Mouse (Mus musculus) limb, embryonic 12.5 days (tissue): ENCODE data around the gene Copz2. TPM values are rescaled to one million over a fixed set of nuclear protein-coding genes. Genes with fewer than 3 reads are reported as not detected.

ENCODE experiments used
- ATAC-seq: fragments of 200-750 bp; cut with Nextera tagmentation; 2 replicates; pipeline ENCODE4 v1.8.0; 2017; ENCODE audit warnings: low read depth, moderate TSS enrichment; ENCODE audit not compliant: insufficient number of reproducible peaks, insufficient read depth, low FRiP score, low TSS enrichment
- H3K27ac ChIP-seq: fragments of 300-500 bp; sonication (generic); 2 replicates; pipeline ENCODE4 v1.5.1; 2016; ENCODE audit warnings: mild to moderate bottlenecking, moderate library complexity
- H3K27me3 ChIP-seq: fragments of 300-500 bp; sonication (generic); 2 replicates; pipeline ENCODE4 v1.6.1; 2016; ENCODE audit warnings: mild to moderate bottlenecking, moderate library complexity
- H3K36me3 ChIP-seq: fragments of 300-500 bp; sonication (generic); 2 replicates; pipeline ENCODE4 v1.6.1; 2016; ENCODE audit warnings: mild to moderate bottlenecking, moderate library complexity
- H3K4me1 ChIP-seq: fragments of 300-500 bp; sonication (generic); replicated peaks from 2 replicates; pipeline ENCODE4 v1.6.1; 2016
- H3K4me2 ChIP-seq: fragments of 300-500 bp; sonication (generic); 2 replicates; pipeline ENCODE4 v1.6.1; 2016; ENCODE audit warnings: mild to moderate bottlenecking, moderate library complexity
- H3K4me3 ChIP-seq: fragments of 300-500 bp; sonication (generic); replicated peaks from 2 replicates; pipeline ENCODE4 v1.5.1; 2016; ENCODE audit warnings: mild to moderate bottlenecking
- H3K9ac ChIP-seq: fragments of 300-500 bp; sonication (generic); replicated peaks from 2 replicates; pipeline ENCODE4 v1.6.1; 2016; ENCODE audit warnings: mild to moderate bottlenecking, moderate library complexity
- H3K9me3 ChIP-seq: fragments of 300-500 bp; sonication (generic); 2 replicates; pipeline ENCODE4 v1.6.1; 2016; ENCODE audit warnings: mild to moderate bottlenecking, moderate library complexity
- WGBS: fragments of 180-500 bp; shearing (Covaris S2); methylation state at CpG from one replicate; pipeline ENCODE4 v1.1.7; 2016; 5-methylcytosine and 5-hydroxymethylcytosine counted together
- polyA plus RNA-seq: library from polyadenylated mRNA; unstranded; fragments of >200 nt; fragmentation: Nextera tagmentation; extraction: Ambion mirVana; gene quantifications from 2 replicates; pipeline ENCODE4 v1.2.1, GENCODE M21; 2016

Copz2 gene
- polyA plus RNA-seq, 1 experiment from 2014 or later, result 78.1 TPM

DNA sequence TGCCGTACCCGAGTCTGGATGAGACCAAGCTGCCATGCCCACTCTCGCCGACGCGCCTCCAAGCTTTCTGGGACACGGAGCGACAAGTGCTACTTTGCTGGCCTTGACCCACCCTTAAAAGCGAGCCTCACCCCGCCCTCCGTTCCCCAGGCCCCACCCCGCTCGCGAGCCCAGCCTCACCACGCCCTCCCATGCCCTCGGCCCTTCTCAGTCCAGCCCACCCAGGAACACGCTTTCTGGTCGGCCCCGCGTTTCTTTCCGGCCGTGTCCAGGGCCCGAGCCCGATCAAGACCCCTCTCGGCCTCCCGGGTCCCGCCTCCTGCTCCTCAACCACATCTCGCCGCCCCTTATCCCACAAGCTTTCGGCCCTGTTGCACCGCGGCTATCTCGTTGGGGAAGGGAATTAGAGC lies 20.3 kb upstream of the Copz2 start:
- peaks cover 49% of the 10 kb centered on the region for H3K4me1 ChIP-seq
- H3K4me2 ChIP-seq, result peak overlapping the region; percentile 82
- H3K36me3 ChIP-seq, result peaks cover 22% of the 10 kb centered on the region
- H3K27ac ChIP-seq, result peak overlapping the region; percentile 98
- peak overlapping the region; percentile 79 for H3K4me3 ChIP-seq
- H3K9ac ChIP-seq, result peak overlapping the region; percentile 79
- ATAC-seq, result peak; percentile 69
- no peaks in the 10 kb centered on the region for H3K27me3 ChIP-seq
- WGBS, result under 1% methylated on average over 33 of the region's 33 CpGs
- no peaks in the 10 kb centered on the region for H3K9me3 ChIP-seq

GRCm38 (mm10) chr11:96829813-96830538 lies 19.7 kb upstream of the Copz2 start, which contains the start of gene Nfe2l1:
Gene Nfe2l1, minus strand, starts transcription at chr11:96829968.
- Histone ChIP-seq H3K4me1 (peaks cover 43% of the 10 kb centered on the region), H3K9ac (peak within 1 kb of the TSS; percentile 79), H3K27me3 (no peaks in the 10 kb centered on the region), H3K4me2 (peak within 1 kb of the TSS; percentile 82), H3K27ac (peak within 1 kb of the TSS; percentile 98), H3K4me3 (peak within 1 kb of the TSS; percentile 79), H3K9me3 (no peaks in the 10 kb centered on the region), H3K36me3 (peaks cover 22% of the 10 kb centered on the region)
- ATAC-seq, result peak; percentile 100
- WGBS, result under 1% methylated on average over 49 of the region's 51 CpGs

GRCm38 (mm10) chr11:96830539-96831216 lies 19.0 kb upstream of the Copz2 start:
- Histone ChIP-seq H3K9ac (peak overlapping the region; percentile 69), H3K4me2 (peak overlapping the region; percentile 61), H3K27me3 (no peaks in the 10 kb centered on the region), H3K27ac (peak overlapping the region; percentile 91), H3K4me3 (peak overlapping the region; percentile 79), H3K36me3 (peaks cover 22% of the 10 kb centered on the region), H3K4me1 (peaks cover 36% of the 10 kb centered on the region), H3K9me3 (no peaks in the 10 kb centered on the region)
- no peak for ATAC-seq
- 22% methylated on average over 13 of the region's 13 CpGs for WGBS

DNA sequence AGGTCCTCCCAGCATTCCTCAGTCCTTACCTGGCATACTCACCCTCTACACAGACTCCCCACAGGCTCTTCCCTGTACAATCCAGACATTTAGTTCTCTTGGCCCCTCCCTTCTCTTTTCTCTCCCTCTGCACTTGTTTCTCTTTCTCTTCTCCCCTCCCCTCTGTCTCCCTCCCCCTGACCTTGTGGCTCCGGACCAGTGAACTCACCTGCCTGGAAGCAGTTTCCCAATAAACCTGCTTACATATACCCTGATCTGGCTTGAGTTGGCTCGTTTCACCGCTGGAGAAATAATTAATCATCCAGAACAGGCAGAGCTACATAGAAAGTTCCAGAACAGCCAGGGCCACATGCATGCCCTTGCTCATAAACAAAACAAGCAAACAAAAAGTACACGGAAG lies 18.2 kb upstream of the Copz2 start:
- peaks cover 16% of the 10 kb centered on the region for H3K36me3 ChIP-seq
- H3K4me3 ChIP-seq, result no peak overlapping the region
- no peaks in the 10 kb centered on the region for H3K27me3 ChIP-seq
- ATAC-seq, result no peak
- no peak overlapping the region for H3K27ac ChIP-seq
- peaks cover 28% of the 10 kb centered on the region for H3K4me1 ChIP-seq
- H3K9ac ChIP-seq, result no peak overlapping the region
- no peak overlapping the region for H3K4me2 ChIP-seq
- no peaks in the 10 kb centered on the region for H3K9me3 ChIP-seq
- 66% methylated on average over 4 of the region's 4 CpGs for WGBS

- Histone ChIP-seq H3K9me3 (no peaks in the 10 kb centered on the region), H3K4me2 (no peak overlapping the region), H3K9ac (no peak overlapping the region), H3K27ac (no peak overlapping the region), H3K27me3 (no peaks in the 10 kb centered on the region), H3K36me3 (peaks cover 6% of the 10 kb centered on the region), H3K4me1 (peaks cover 18% of the 10 kb centered on the region), H3K4me3 (no peak overlapping the region)
- no peak for ATAC-seq
- 86% methylated on average over 3 of the region's 3 CpGs for WGBS
Measured at GRCm38 (mm10) chr11:96832541-96832940, 17.1 kb upstream of the Copz2 start.

GRCm38 (mm10) chr11:96832973-96833372 lies 16.7 kb upstream of the Copz2 start:
- H3K9me3 ChIP-seq, result no peaks in the 10 kb centered on the region
- no peak overlapping the region for H3K4me2 ChIP-seq
- H3K4me1 ChIP-seq, result peaks cover 13% of the 10 kb centered on the region
- WGBS, result 62% methylated on average over 2 of the region's 2 CpGs
- peaks cover 1% of the 10 kb centered on the region; the same call in 1 of the 2 replicates for H3K36me3 ChIP-seq
- no peak overlapping the region for H3K4me3 ChIP-seq
- no peaks in the 10 kb centered on the region for H3K27me3 ChIP-seq
- H3K9ac ChIP-seq, result no peak overlapping the region
- no peak for ATAC-seq
- no peak overlapping the region for H3K27ac ChIP-seq

DNA sequence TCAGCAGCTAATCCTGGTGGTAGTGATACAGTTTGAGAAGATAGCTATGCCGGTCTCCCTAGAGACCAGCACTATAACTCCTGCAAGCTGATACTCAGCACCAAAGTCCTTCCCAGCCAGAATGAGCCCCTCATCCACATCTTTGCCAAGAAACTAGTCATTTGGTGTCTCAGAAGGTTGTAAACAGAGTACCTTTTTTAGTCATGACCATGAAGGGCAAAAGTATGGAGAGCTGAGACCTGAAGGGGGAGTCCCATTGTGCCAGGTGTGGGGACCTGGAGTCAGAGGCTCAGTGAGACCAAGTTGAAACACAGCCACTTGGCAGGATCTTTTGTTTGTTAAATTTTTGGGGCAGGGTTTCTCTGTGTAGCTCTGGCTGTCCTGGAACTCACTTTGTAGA lies 15.5 kb upstream of the Copz2 start:
- H3K4me1 ChIP-seq, result 0 out of 2 replicates have a peak, but pooled peaks cover 4% of the 10 kb centered on the region
- no peak for ATAC-seq
- no peak overlapping the region for H3K27ac ChIP-seq
- no peak overlapping the region for H3K4me3 ChIP-seq
- H3K36me3 ChIP-seq, result no peaks in the 10 kb centered on the region
- H3K4me2 ChIP-seq, result no peak overlapping the region
- H3K27me3 ChIP-seq, result peaks cover 4% of the 10 kb centered on the region; the same call in 1 of the 2 replicates
- WGBS, result 90% methylated on average over 1 of the region's 1 CpGs
- H3K9me3 ChIP-seq, result no peaks in the 10 kb centered on the region
- H3K9ac ChIP-seq, result no peak overlapping the region

GRCm38 (mm10) chr11:96837298-96837697 lies 12.4 kb upstream of the Copz2 start:
- H3K4me3 ChIP-seq, result no peak overlapping the region
- H3K9ac ChIP-seq, result no peak overlapping the region; the same call in 1 of the 2 replicates
- 30% methylated on average over 9 of the region's 9 CpGs for WGBS
- H3K9me3 ChIP-seq, result no peaks in the 10 kb centered on the region
- no peaks in the 10 kb centered on the region for H3K36me3 ChIP-seq
- H3K4me2 ChIP-seq, result no peak overlapping the region
- ATAC-seq, result no peak
- peaks cover 4% of the 10 kb centered on the region; the same call in 1 of the 2 replicates for H3K27me3 ChIP-seq
- H3K27ac ChIP-seq, result no peak overlapping the region
- H3K4me1 ChIP-seq, result no peaks in the 10 kb centered on the region

- no peaks in the 10 kb centered on the region for H3K36me3 ChIP-seq
- no peak for ATAC-seq
- 67% methylated on average over 4 of the region's 4 CpGs for whole genome bisulfite sequencing
- no peaks in the 10 kb centered on the region for H3K9me3 ChIP-seq
- H3K4me2 ChIP-seq, result no peak overlapping the region
- no peaks in the 10 kb centered on the region for H3K4me1 ChIP-seq
- H3K27ac ChIP-seq, result no peak overlapping the region
- H3K27me3 ChIP-seq, result peaks cover 4% of the 10 kb centered on the region; the same call in 1 of the 2 replicates
- H3K9ac ChIP-seq, result no peak overlapping the region
- H3K4me3 ChIP-seq, result no peak overlapping the region
Measured at GRCm38 (mm10) chr11:96838341-96838740, 11.3 kb upstream of the Copz2 start.

DNA sequence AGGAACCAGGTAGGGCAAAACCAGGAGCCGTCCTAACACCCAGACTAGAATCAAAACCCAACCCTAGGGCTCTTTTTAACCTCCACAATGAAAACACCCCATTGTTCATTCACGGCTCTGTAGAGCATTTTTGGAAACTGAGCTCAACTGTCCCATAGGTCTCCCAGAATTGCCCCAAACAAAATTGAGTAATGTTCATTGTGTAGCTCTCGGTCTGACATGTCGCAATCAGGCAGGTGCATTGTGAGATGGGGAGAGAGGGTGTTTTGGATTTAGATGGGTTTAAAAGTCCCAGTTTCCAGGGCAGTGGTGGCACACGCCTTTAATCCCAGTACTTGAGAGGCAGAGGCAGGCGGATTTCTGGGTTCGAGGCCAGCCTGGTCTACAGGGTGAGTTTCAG lies 10.2 kb upstream of the Copz2 start:
- ATAC-seq, result no peak
- H3K9me3 ChIP-seq, result no peaks in the 10 kb centered on the region
- WGBS, result 85% methylated on average over 7 of the region's 7 CpGs
- H3K4me3 ChIP-seq, result no peak overlapping the region
- no peaks in the 10 kb centered on the region for H3K4me1 ChIP-seq
- H3K27ac ChIP-seq, result no peak overlapping the region
- no peak overlapping the region for H3K4me2 ChIP-seq
- H3K9ac ChIP-seq, result no peak overlapping the region
- H3K27me3 ChIP-seq, result peaks cover 4% of the 10 kb centered on the region; the same call in 1 of the 2 replicates
- no peaks in the 10 kb centered on the region for H3K36me3 ChIP-seq

DNA sequence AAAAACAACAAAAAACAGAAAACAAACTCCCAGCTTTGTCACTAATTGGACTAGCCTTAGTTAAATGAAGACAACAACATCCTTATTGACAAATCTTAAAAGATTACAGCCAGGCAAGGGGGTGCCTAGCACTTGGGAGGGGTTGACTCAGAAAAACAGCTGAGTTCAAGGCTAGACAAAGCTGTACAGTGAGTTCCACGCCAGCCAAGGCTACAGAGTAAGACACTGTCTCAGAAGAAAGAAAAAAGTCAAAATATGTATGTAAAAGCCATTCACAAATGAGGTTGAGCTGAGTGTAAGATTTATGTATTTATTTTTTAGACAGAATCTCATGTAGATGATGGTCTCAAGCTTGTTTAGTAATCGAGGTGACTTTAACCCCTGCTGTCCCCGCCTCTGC lies 9.8 kb upstream of the Copz2 start:
- no peak for ATAC-seq
- no peaks in the 10 kb centered on the region for H3K9me3 ChIP-seq
- H3K27me3 ChIP-seq, result peaks cover 4% of the 10 kb centered on the region; the same call in 1 of the 2 replicates
- no peak overlapping the region for H3K9ac ChIP-seq
- H3K4me3 ChIP-seq, result no peak overlapping the region
- H3K27ac ChIP-seq, result no peak overlapping the region
- 70% methylated on average over 3 of the region's 3 CpGs for WGBS
- H3K4me1 ChIP-seq, result no peaks in the 10 kb centered on the region
- no peak overlapping the region for H3K4me2 ChIP-seq
- H3K36me3 ChIP-seq, result no peaks in the 10 kb centered on the region
